Mouse (Mus musculus): ENCODE measurements around the gene Serpina3b. TPM values are rescaled to one million over a fixed set of nuclear protein-coding genes. Genes with fewer than 3 reads are reported as not detected.

Gene Serpina3b
- polyA plus RNA-seq, 1 experiment from 2014 or later = not detected

DNA sequence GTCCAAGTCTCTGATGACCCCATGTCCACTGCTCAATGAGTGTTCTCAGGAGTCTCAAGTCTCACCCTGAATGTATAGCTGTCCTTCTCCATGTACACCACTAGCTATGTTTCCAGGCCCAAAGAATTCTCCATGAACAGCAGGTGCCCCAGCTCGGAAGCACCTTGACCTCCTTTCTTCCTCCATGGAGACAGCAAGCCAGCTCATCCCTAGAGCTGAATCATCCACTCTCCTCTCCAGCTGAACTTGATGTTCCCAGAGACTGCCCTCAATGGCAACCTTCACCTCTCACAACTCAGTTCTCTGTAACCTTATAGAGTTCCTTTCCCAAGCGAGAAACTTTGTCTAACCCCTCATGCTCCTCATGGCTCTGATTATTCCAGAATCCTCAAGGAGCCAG lies 17.8 kb downstream of the Serpina3b start:
- Histone ChIP-seq H3K4me3 (ENCODE audit: low read depth, low read length) (no peak overlapping the region), H3K36me3 (ENCODE audit: control insufficient read depth, insufficient read depth, low read length) (no peaks in the 10 kb centered on the region), H3K27ac (ENCODE audit: low read depth, low read length) (no peak overlapping the region), H3K9me3 (ENCODE audit: control insufficient read depth, low read length) (no peaks in the 10 kb centered on the region), H3K9ac (replicated peaks; ENCODE audit: low read depth, low read length) (no peak overlapping the region), H3K27me3 (ENCODE audit: control insufficient read depth, insufficient read depth, low read length) (no peaks in the 10 kb centered on the region), H3K4me1 (ENCODE audit: control insufficient read depth, insufficient read depth, low read length) (no peaks in the 10 kb centered on the region), H3K4me2 (ENCODE audit: low read depth, low read length) (no peak overlapping the region)
- ATAC-seq (ENCODE audit: low read depth) = no peak
- 89% methylated on average over 2 of the region's 2 CpGs for WGBS

DNA sequence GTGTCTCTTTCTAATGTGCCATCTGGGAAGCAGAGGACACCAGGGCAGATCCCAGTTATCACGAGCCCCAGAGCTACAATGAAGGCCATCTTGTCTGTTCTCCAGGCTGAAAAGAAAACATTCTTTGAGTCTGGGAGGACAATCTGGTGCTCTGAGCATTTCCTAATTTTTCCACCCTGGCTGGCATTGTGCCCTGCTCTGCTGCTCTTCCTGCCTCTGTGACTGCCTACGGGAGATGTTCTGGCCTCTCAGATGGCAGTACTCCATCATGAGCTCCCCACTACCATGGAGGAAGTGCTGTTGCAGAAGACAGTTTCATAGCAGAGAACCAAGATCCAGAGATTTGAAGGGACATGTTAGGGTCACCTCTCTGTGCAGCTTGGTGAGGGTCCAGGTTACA lies 24.2 kb downstream of the Serpina3b start:
- WGBS = 85% methylated on average over 2 of the region's 2 CpGs
- no peak overlapping the region for H3K9ac ChIP-seq (replicated peaks; ENCODE audit: low read depth, low read length)
- no peaks in the 10 kb centered on the region for H3K36me3 ChIP-seq (ENCODE audit: control insufficient read depth, insufficient read depth, low read length)
- no peaks in the 10 kb centered on the region for H3K4me1 ChIP-seq (ENCODE audit: control insufficient read depth, insufficient read depth, low read length)
- H3K27me3 ChIP-seq (ENCODE audit: control insufficient read depth, insufficient read depth, low read length) = no peaks in the 10 kb centered on the region
- H3K9me3 ChIP-seq (ENCODE audit: control insufficient read depth, low read length) = no peaks in the 10 kb centered on the region
- H3K27ac ChIP-seq (ENCODE audit: low read depth, low read length) = no peak overlapping the region
- no peak overlapping the region for H3K4me3 ChIP-seq (ENCODE audit: low read depth, low read length)
- no peak for ATAC-seq (ENCODE audit: low read depth)
- H3K4me2 ChIP-seq (ENCODE audit: low read depth, low read length) = no peak overlapping the region

DNA sequence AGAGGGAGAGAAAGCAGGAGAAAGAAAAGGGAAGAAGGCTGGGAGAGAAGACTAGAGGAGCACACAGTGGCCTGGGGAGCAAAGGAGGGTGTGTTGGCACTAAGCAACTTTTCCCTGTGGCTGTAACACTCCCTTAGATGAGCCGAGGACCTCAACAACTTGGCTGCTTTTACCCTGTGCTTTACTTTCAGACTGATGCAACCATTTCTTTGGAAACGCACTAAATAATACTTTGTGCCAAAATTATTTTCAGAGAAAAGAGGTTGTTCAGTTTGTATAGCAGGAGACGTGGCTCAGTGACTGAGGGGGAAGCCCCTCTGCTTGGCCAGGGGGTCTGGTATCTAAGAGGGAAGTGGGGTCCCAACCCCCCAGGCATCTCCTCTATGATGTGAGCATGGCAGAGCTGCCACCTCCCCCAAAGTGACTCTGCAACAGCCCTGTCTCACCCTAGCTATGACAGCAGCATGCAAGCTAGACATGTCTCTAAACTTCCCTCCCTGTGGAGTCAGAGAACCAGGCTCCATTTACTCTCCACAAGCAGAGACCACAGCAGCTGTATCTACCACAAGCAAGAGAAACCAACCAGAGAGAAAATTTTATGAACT lies 25.3 kb downstream of the Serpina3b start:
- Histone ChIP-seq H3K9me3 (ENCODE audit: control insufficient read depth, low read length) (no peaks in the 10 kb centered on the region), H3K4me3 (ENCODE audit: low read depth, low read length) (no peak overlapping the region), H3K9ac (replicated peaks; ENCODE audit: low read depth, low read length) (no peak overlapping the region), H3K36me3 (ENCODE audit: control insufficient read depth, insufficient read depth, low read length) (no peaks in the 10 kb centered on the region), H3K4me1 (ENCODE audit: control insufficient read depth, insufficient read depth, low read length) (no peaks in the 10 kb centered on the region), H3K27ac (ENCODE audit: low read depth, low read length) (no peak overlapping the region), H3K27me3 (ENCODE audit: control insufficient read depth, insufficient read depth, low read length) (no peaks in the 10 kb centered on the region), H3K4me2 (ENCODE audit: low read depth, low read length) (no peak overlapping the region)
- 87% methylated on average over 3 of the region's 3 CpGs for WGBS
- ATAC-seq (ENCODE audit: low read depth) = no peak

DNA sequence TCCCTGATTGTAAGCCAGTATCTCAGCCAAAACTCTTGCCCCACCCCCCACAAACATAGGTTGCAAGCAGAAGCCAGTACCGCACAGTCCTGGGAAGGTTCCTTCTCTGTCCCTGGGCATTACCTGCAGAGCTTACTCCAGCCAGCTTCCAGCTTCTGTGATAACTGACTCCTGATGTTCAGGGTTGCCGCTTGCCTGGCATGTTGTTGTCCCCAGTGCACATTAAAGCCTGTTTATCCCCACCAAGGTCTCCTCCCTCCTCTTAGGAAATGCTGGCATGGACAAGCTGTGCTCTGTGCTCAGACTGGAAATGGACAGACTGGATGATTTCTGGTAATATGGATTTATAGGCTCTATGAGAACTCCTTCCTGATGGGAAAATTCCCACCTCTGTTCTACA lies 25.9 kb downstream of the Serpina3b start, which contains the start of gene Serpina3c:
TSS of gene Serpina3c (minus strand) at position 215 of the 400 bp plus-strand sequence.
- no peak within 1 kb of the TSS for H3K4me3 ChIP-seq (ENCODE audit: low read depth, low read length)
- no peaks in the 10 kb centered on the region for H3K27me3 ChIP-seq (ENCODE audit: control insufficient read depth, insufficient read depth, low read length)
- no peaks in the 10 kb centered on the region for H3K9me3 ChIP-seq (ENCODE audit: control insufficient read depth, low read length)
- no peak within 1 kb of the TSS for H3K27ac ChIP-seq (ENCODE audit: low read depth, low read length)
- 84% methylated on average over 2 of the region's 2 CpGs for WGBS
- H3K4me1 ChIP-seq (ENCODE audit: control insufficient read depth, insufficient read depth, low read length) = no peaks in the 10 kb centered on the region
- H3K9ac ChIP-seq (replicated peaks; ENCODE audit: low read depth, low read length) = no peak within 1 kb of the TSS
- H3K4me2 ChIP-seq (ENCODE audit: low read depth, low read length) = no peak within 1 kb of the TSS
- ATAC-seq (ENCODE audit: low read depth) = no peak
- H3K36me3 ChIP-seq (ENCODE audit: control insufficient read depth, insufficient read depth, low read length) = no peaks in the 10 kb centered on the region

DNA sequence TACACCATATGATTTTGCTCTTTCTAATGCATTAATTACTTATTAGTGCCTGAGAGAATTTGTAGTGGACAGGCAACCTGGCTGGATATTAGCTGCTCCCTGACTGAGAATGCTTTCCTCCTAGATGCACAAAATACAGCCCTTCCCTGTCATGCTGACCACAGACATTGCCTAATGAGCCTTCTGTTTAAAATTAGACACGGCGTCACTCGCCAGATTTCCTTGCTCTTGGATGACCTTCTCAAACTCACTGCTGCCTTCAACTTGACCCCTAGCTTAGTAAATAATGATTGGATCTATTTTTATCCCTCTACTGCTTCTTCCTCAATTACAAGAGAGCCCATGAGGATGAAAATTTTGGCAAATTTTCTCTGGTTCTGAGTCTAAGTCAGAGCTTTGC lies 47.0 kb downstream of the Serpina3b start:
- no peak for ATAC-seq (ENCODE audit: low read depth)
- Histone ChIP-seq H3K27me3 (ENCODE audit: control insufficient read depth, insufficient read depth, low read length) (no peaks in the 10 kb centered on the region), H3K4me3 (ENCODE audit: low read depth, low read length) (no peak overlapping the region), H3K27ac (ENCODE audit: low read depth, low read length) (no peak overlapping the region), H3K9ac (replicated peaks; ENCODE audit: low read depth, low read length) (no peak overlapping the region), H3K4me2 (ENCODE audit: low read depth, low read length) (no peak overlapping the region), H3K36me3 (ENCODE audit: control insufficient read depth, insufficient read depth, low read length) (no peaks in the 10 kb centered on the region), H3K4me1 (ENCODE audit: control insufficient read depth, insufficient read depth, low read length) (no peaks in the 10 kb centered on the region), H3K9me3 (ENCODE audit: control insufficient read depth, low read length) (no peaks in the 10 kb centered on the region)
- 75% methylated on average over 3 of the region's 3 CpGs for WGBS

DNA sequence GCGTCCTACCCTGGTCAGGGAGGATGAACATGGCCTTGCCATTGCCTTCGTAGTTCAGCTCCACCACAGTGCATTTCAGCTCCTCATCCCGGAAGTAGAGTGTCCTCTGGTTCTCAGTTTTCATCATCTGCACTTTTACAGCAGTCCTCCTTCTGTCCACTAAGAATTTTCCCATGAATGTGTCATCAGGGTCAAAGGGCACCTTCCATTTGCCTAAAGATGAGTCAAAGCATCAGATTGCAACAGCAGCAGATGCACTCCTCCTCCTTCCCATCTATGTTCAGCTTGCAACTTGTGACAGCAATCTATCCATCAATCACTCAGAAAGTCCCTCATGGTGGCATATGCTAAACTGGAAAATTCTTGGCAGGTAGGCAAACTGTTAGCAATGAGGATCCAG lies 47.8 kb downstream of the Serpina3b start:
- H3K27ac ChIP-seq (ENCODE audit: low read depth, low read length) = no peak overlapping the region
- no peaks in the 10 kb centered on the region for H3K9me3 ChIP-seq (ENCODE audit: control insufficient read depth, low read length)
- H3K9ac ChIP-seq (replicated peaks; ENCODE audit: low read depth, low read length) = no peak overlapping the region
- H3K27me3 ChIP-seq (ENCODE audit: control insufficient read depth, insufficient read depth, low read length) = no peaks in the 10 kb centered on the region
- 87% methylated on average over 3 of the region's 3 CpGs for WGBS
- no peak overlapping the region for H3K4me3 ChIP-seq (ENCODE audit: low read depth, low read length)
- no peak for ATAC-seq (ENCODE audit: low read depth)
- H3K4me2 ChIP-seq (ENCODE audit: low read depth, low read length) = no peak overlapping the region
- H3K4me1 ChIP-seq (ENCODE audit: control insufficient read depth, insufficient read depth, low read length) = no peaks in the 10 kb centered on the region
- no peaks in the 10 kb centered on the region for H3K36me3 ChIP-seq (ENCODE audit: control insufficient read depth, insufficient read depth, low read length)

DNA sequence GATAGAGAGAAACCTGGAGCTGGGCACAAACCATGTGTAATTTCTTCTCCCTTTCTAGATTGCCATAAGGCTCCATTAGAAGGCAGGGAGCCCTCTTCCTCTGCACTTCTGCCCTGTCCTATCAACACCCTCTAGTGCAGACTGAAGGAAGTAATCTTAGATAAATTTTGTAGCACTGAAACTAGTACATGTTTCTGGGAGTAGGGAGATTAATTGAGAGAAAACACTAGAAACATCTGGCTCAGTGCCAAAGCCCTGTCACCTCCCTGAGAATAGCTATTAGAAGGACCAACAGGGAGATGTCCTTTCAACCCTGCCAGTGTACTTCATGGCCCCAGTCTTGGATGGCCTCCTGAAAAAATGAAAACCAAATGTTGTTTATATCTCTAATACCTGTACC lies 50.8 kb downstream of the Serpina3b start:
- Histone ChIP-seq H3K9ac (replicated peaks; ENCODE audit: low read depth, low read length) (no peak overlapping the region), H3K4me3 (ENCODE audit: low read depth, low read length) (no peak overlapping the region), H3K27ac (ENCODE audit: low read depth, low read length) (no peak overlapping the region), H3K4me1 (ENCODE audit: control insufficient read depth, insufficient read depth, low read length) (no peaks in the 10 kb centered on the region), H3K27me3 (ENCODE audit: control insufficient read depth, insufficient read depth, low read length) (no peaks in the 10 kb centered on the region), H3K4me2 (ENCODE audit: low read depth, low read length) (no peak overlapping the region), H3K9me3 (ENCODE audit: control insufficient read depth, low read length) (no peaks in the 10 kb centered on the region), H3K36me3 (ENCODE audit: control insufficient read depth, insufficient read depth, low read length) (no peaks in the 10 kb centered on the region)
- no peak for ATAC-seq (ENCODE audit: low read depth)

DNA sequence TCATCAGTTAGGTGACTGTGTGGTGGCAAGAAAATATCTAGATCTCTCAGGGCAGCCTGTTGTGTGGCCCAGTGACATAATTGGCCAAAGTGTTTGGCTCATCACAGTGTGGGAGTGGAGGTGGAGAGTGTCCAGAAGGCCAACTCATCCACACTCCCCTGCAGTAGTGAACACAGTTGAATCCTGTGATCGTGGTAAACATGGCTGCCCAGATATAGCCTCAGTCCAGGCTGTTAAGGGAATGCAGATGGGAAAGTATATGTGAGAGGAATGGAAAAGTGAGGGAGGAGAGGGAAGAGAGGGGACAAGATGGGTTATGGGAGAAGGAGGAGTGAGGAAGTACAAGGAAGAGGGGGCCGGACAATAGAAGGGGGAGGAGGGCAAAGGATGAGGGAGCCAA lies 51.2 kb downstream of the Serpina3b start:
- H3K4me2 ChIP-seq (ENCODE audit: low read depth, low read length) = no peak overlapping the region
- ATAC-seq (ENCODE audit: low read depth) = no peak
- H3K27ac ChIP-seq (ENCODE audit: low read depth, low read length) = no peak overlapping the region
- H3K27me3 ChIP-seq (ENCODE audit: control insufficient read depth, insufficient read depth, low read length) = no peaks in the 10 kb centered on the region
- H3K4me3 ChIP-seq (ENCODE audit: low read depth, low read length) = no peak overlapping the region
- no peaks in the 10 kb centered on the region for H3K4me1 ChIP-seq (ENCODE audit: control insufficient read depth, insufficient read depth, low read length)
- H3K36me3 ChIP-seq (ENCODE audit: control insufficient read depth, insufficient read depth, low read length) = no peaks in the 10 kb centered on the region
- no peak overlapping the region for H3K9ac ChIP-seq (replicated peaks; ENCODE audit: low read depth, low read length)
- H3K9me3 ChIP-seq (ENCODE audit: control insufficient read depth, low read length) = no peaks in the 10 kb centered on the region
- WGBS = 90% methylated on average over 2 of the region's 2 CpGs

DNA sequence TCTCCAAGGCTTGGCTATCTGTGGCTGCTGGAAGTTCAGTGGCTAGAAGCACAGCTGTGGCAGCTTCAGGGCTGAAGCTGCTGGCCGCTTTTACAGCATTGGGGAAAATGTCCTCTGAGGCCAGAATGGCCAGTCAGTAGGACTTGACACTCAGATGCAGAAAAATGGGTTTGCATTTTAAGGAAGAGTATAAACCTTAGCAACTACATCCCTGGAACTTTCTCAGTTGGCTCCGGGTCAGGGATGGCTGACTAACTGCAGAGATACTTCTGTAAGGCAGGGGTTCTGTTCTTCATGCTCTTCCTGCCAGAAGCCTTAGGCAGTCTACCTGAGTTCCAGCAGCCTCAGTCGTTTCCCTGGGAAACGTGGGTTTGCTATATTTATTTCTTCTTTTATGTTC lies 57.2 kb downstream of the Serpina3b start:
- Histone ChIP-seq H3K4me1 (ENCODE audit: control insufficient read depth, insufficient read depth, low read length) (no peaks in the 10 kb centered on the region), H3K9me3 (ENCODE audit: control insufficient read depth, low read length) (no peaks in the 10 kb centered on the region), H3K36me3 (ENCODE audit: control insufficient read depth, insufficient read depth, low read length) (no peaks in the 10 kb centered on the region), H3K27me3 (ENCODE audit: control insufficient read depth, insufficient read depth, low read length) (no peaks in the 10 kb centered on the region), H3K4me3 (ENCODE audit: low read depth, low read length) (no peak overlapping the region), H3K27ac (ENCODE audit: low read depth, low read length) (no peak overlapping the region), H3K9ac (replicated peaks; ENCODE audit: low read depth, low read length) (no peak overlapping the region), H3K4me2 (ENCODE audit: low read depth, low read length) (no peak overlapping the region)
- 79% methylated on average over 4 of the region's 4 CpGs for WGBS
- no peak for ATAC-seq (ENCODE audit: low read depth)

Measured in neural tube, embryonic 14.5 days (tissue).